Mouse (Mus musculus) fat pad, adult 2 months (tissue): ENCODE measurements around the gene Plac1.
"Not testable (repeated sequence)": the region's sequence is repeated elsewhere in the genome, so short reads cannot be mapped to it uniquely, and the experiment has no call there.

Experiments used
- DNase-seq: peaks from one replicate; pipeline ENCODE4 v3.0.0-alpha.2; 2011; ENCODE audit warnings: low read depth, low spot score; ENCODE audit errors: extremely low read depth

Plac1 gene

DNA sequence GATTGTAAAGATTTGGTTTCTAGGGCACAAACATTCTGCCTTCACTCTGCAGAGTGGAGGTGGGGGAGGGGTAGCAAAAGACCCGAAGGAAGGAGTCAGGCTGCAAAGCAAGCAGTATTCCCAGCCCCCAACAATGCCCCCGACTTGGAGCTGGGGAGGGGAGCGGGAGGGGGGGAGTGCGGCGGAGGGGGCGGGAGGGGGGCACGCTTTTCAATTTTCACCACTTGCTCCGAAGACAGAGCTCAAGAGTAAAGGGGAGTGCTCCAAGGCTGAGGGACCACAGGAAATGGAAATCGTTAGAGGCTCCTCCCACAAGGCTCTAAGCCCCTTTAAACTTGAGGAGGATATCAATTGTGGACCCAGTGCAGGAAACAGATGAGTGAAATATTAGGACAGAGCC, 189.6 kb downstream of the Plac1 start:
- no peak for DNase-seq

DNA sequence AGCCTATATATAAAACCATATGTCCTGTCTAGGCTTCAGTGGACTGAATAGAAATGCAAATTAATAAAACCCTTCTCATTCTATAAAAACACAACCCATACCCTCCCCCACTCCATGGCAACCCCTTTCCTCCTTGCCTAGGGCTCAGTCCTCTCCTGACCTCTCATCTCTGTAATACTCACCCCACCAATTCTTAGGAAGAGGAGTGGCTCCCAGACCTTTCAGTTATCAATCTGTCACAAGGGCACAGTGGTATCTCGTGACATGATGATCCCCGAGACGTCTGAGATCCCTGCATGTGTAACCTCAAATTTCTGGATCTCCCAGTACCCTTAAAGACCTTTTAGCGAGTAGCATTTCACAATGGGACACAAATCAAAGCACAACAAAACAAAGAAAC, 190.7 kb downstream of the Plac1 start:
- no peak for DNase-seq

DNA sequence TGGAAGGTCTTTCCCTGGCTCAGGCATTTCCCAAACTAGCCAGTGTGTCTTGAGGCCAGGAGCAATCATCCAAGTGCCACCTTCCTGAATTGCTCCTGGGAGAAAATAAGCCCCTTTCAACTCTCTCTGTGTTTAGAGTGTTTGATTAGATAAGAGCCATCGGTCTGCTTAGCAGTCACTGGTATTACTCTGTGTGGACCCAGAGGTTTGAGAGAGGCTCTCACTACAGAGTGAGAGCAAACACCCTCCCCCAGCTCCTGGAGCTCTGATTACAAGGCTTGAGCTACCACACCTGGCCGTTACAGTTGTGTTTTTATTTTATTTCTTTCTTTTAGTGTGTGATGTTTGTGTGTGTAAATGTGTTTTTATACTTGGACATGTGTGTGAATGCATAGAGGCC, 193.0 kb downstream of the Plac1 start:
- no peak for DNase-seq

DNA sequence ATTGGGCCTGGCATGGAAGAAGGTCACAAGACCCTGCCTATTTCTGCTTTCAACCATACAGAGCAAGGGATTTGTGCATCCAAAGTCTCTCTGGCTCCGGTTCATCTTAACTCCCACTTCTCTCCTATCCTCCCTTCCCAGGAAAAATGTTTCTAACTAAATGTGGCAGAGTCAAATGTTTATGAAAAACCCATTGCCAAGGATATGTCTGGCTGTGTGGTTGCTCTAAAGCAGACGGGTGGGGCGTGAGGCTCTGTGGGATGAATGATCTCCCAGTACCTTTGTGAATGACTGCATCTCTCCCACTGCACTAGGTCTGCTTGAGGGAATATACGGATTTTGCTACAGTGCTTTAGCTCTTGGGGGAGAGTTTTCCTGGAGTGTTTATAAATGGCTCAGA, 193.9 kb downstream of the Plac1 start:
- DNase-seq = no peak

GRCm38 (mm10) chrX:53045187-53045903, 194.6 kb downstream of the Plac1 start:
- no peak for DNase-seq

GRCm38 (mm10) chrX:53041006-53041405, 198.9 kb downstream of the Plac1 start:
- DNase-seq = no peak

DNA sequence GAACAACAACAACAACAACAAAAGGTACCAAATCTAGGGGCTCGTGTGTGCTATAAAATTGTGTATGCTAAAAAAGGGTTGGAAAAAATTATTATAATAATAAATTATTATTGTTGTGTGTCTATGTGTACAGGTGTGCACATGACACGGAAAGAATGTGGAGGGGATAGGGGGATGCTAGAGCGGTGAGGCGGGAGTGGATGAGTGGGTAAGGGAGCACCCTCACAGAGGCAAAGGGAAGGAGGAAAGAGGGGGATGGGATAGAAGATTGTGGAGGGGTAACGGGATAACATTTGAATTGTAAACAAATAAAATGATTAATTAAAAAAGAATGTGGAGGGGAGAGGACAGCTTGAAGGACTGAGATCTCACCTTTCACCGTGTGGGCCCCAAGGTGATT, 199.8 kb downstream of the Plac1 start:
- no peak for DNase-seq

DNA sequence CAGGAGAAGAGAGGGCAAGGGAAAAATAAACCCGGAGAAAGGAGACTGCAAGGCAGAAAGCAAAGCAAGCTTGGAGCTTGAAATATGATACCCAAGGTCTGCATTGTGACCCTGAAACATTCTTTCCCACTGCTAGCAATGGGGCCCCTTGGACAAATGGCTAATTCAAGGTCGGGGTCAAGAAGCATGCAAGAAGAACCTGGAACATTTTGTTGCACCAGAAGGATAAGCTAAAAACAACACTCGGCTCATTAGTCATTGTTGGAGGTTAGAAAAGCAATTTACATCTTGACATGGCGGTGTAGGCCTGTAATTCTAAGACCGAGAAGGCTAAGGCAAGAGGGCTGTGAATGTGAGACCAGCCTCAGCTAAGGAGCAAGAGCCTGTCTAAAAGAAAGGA, 200.3 kb downstream of the Plac1 start:
- no peak for DNase-seq

- DNase-seq = no peak
Measured at GRCm38 (mm10) chrX:53038194-53038593, 201.7 kb downstream of the Plac1 start.

GRCm38 (mm10) chrX:53029559-53029958, 210.4 kb downstream of the Plac1 start:
- no peak for DNase-seq

DNA sequence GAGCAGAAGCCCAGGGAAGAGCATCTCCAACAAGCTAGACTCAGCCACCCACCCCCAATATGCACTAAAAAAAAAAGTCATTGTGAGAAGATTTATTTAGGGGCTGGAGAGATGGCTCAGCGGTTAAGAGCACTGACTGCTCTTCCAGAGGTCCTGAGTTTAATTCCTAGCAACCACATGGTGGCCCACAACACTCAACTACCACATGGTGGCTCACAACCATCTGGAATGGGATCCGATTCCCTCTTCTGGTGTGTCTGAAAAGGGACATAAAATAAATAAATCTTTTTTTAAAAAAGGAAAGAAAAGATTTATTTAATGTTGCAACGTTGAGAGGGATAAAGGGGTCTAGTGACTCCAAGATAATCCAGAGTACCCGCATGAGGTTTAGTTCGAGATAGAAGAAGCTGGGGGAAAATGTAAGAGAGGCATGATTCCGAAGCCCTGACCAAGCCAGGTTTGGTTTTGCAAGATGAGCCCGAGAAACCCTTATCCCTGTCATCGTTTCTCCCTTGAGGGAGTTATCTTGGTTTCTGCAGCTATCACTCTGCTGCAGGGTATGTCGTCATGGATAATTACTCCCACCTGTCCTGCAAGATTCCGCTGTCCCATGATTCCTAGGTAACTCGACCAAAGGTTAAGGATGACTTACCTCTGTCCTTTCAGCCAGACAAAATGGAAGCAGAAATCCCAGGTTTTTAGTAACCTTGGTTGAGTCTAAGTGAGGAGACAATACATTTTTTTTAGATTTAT, 214.3 kb downstream of the Plac1 start:
- DNase-seq = no peak

- DNase-seq = not testable (repeated sequence)
Measured at GRCm38 (mm10) chrX:53024268-53024667, 215.6 kb downstream of the Plac1 start.

DNA sequence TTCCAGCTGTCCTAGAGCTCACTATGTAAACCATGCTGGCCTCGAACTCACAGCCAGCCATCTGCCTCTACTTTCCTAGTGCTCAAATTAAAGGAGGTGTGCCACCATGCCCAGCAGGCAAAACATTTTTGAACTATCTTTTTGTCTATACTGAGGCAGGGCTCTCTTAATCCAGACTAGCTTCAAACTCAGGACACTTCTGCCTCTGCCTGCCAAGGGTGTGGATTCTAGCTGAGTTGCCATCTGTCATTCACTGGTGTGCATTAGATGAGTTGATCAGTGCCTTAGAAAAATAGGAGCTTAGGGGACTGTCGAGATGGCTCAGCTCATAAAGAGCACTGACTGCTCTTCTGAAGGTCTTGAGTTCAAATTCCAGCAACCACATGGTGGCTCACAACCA, 216.9 kb downstream of the Plac1 start:
- DNase-seq = no peak
